Mouse (Mus musculus): ENCODE measurements around the gene D930007J09Rik.

GRCm38 (mm10) chr13:32828886-32829285 is 26.2 kb upstream of the D930007J09Rik start:
- no peak for TF ChIP-seq CTCF (IDR thresholded peaks at IDR 0.05; ENCODE audit: low read depth, low read length)
- TF ChIP-seq POLR2A (IDR thresholded peaks at IDR 0.05; ENCODE audit: extremely low read depth, insufficient read depth, low read length) = no peak
